Mouse (Mus musculus) macrophage (primary cell): ENCODE measurements at regions not wholly inside any gene's neighbourhood (a gene's known extent, or its start where the extent isn't known, plus 50 kb on each side); places are given as distances from the start of the nearest gene placed in this dataset.

ENCODE experiments used
- H3K27ac ChIP-seq: fragments of 350-480 bp; formaldehyde crosslinking; 2 replicates; pipeline ENCODE4 v1.9.0; 2021
- H3K36me3 ChIP-seq: fragments of 350-480 bp; formaldehyde crosslinking; 2 replicates; pipeline ENCODE4 v1.9.0; 2021; ENCODE audit errors: inconsistent target
- H3K4me3 ChIP-seq: fragments of 350-480 bp; formaldehyde crosslinking; 2 replicates; pipeline ENCODE4 v1.9.0; 2021; ENCODE audit errors: inconsistent target
- H3K79me2 ChIP-seq: fragments of 350-480 bp; formaldehyde crosslinking; 2 replicates; pipeline ENCODE4 v1.9.0; 2021; ENCODE audit errors: inconsistent target
- WGBS: methylation state at CpG from one replicate; pipeline ENCODE4 v1.1.7; 2026; ENCODE audit warnings: inconsistent platforms; ENCODE audit not compliant: missing documents; 5-methylcytosine and 5-hydroxymethylcytosine counted together

DNA sequence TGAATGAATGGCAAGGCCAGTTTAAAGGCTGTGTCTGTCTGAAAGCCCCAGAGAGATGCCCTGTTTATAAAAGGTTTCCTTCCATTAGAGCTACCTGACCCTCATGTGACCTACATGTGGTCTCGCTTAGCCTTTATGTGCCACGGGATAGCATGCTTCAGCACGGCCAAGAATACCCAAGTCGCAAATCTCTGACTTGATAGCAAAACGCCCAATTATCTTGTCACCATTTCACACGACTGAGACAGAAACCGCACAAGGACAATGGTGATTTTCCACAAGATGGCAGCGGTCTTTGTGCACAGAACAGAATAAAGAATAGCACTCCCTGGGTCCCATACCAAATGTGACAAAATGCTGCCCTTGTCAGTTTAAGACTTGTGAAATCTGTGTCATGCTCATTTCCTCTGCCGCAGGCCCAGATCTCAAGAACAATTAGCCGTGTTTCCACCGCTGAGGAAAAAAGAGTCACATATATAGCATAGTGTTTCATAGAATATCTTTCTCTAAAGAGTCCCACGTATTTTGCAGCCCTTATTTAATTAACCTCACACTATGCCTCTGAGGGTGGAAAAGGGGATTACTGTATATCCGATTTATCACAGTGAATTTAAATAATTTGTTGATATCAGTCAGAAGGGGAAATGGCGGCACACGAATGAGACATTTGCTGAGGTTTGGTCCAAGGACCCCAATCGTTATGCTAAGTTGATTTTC, 118.3 kb upstream of the Cwc22 start:
- no peak overlapping the region for H3K4me3 ChIP-seq
- H3K27ac ChIP-seq: no peak overlapping the region
- H3K36me3 ChIP-seq: no peaks in the 10 kb centered on the region
- WGBS: 96% methylated on average over 16 of the region's 16 CpGs
- H3K79me2 ChIP-seq: no peaks in the 10 kb centered on the region

DNA sequence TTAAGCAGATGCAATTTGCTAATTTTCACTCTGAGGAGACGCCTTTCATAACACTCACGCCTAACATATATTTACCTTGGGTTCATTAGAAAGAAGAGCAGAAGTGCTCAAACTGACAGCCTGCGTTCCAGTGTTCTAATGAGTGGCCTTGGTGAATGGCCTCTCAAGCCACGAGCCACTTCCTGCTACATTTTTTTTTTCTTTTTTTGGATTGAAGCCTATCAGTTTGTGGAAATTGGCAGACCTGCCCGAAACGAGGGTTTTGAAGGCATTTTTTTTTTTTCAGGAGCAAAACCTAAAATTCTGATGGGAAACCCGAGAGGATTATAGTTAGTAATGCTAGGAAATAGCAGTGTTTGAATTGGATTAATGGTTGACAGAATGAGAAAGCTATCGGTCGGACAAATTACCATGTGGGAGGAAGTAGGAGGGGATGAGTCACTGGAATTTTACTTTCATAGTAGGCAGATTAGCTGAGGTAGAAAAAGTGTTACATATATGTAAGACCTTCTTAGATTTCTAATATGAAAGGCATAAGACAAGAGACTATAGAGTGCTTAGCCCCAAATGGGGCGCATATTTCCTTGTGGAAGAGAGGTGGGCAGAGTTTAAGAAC, 113.7 kb upstream of the Cwc22 start:
- peak overlapping the region; percentile 1; the same call in 1 of the 2 replicates for H3K4me3 ChIP-seq
- 0 out of 2 replicates have a peak overlapping the region, but pooled peaks have one; percentile 25 for H3K27ac ChIP-seq
- 12% methylated on average over 9 of the region's 10 CpGs for WGBS
- H3K79me2 ChIP-seq: no peaks in the 10 kb centered on the region
- H3K36me3 ChIP-seq: no peaks in the 10 kb centered on the region

DNA sequence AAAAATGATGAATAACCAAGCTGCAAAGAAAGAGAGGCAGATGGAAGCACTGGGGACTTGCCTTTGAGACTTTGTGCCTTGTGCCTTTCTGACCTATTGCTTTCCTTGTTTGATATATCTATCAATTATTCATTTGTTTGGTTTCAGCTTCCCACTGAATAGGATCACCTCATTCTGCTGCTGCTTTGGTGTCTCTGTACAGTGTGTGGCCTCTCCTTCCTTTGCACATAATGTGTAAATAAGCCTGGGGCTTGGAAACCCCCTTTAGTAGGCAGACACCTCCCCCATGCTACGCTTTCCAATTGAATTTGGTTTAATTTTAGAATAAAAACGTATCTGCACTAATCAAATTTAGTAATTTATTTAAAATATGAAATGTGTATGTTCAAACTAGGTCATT, 112.8 kb upstream of the Cwc22 start:
- no peak overlapping the region for H3K4me3 ChIP-seq
- no peak overlapping the region for H3K27ac ChIP-seq
- no peaks in the 10 kb centered on the region for H3K79me2 ChIP-seq
- no peaks in the 10 kb centered on the region for H3K36me3 ChIP-seq
- WGBS: 94% methylated on average over 2 of the region's 2 CpGs

DNA sequence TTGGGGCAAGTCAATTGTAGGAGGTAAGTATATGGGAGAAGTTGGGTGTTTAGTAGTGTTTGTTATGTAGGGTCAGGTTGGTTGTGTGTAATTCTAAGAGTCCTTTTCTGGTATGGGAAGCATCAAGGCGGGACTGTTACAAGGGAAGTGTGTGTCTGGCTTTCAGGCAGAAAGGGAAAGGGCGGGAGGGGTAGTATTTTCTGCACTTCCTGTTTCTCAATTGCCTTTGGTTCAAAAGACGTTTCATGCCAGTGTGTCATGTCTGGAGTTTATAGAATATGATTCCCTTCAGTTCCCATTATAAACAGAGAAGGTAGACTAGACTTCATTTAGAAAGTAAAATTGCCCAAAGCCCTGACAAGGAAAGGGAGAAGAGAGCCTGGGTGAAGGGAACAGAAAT, 107.7 kb upstream of the Cwc22 start:
- WGBS: 6% methylated on average over 3 of the region's 3 CpGs
- Histone ChIP-seq H3K4me3 (no peak overlapping the region), H3K79me2 (no peaks in the 10 kb centered on the region), H3K27ac (peak overlapping the region; percentile 17; the same call in 1 of the 2 replicates), H3K36me3 (no peaks in the 10 kb centered on the region)

DNA sequence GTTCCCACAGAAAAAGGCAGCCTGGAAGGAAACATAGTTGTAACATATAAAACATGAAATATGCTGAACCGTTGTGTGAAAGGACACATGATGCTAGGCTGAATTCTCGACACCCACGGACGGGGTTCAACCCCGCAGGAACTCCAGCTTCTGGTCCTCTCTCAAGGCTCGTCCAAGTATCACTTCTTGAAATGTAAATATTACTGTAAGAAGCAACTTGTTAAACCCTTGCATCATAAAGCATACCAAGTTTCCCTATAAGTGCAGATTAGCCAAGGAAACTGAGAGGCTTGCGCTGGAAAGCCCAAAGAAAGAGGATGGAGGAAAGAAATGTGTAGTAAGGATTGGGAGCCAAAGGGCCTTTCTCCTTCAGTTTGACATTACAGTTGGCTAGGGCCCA, 104.4 kb upstream of the Cwc22 start:
- 57% methylated on average over 7 of the region's 7 CpGs for WGBS
- Histone ChIP-seq H3K36me3 (no peaks in the 10 kb centered on the region), H3K79me2 (no peaks in the 10 kb centered on the region), H3K4me3 (no peak overlapping the region), H3K27ac (peak overlapping the region; percentile 49; the same call in 1 of the 2 replicates)

DNA sequence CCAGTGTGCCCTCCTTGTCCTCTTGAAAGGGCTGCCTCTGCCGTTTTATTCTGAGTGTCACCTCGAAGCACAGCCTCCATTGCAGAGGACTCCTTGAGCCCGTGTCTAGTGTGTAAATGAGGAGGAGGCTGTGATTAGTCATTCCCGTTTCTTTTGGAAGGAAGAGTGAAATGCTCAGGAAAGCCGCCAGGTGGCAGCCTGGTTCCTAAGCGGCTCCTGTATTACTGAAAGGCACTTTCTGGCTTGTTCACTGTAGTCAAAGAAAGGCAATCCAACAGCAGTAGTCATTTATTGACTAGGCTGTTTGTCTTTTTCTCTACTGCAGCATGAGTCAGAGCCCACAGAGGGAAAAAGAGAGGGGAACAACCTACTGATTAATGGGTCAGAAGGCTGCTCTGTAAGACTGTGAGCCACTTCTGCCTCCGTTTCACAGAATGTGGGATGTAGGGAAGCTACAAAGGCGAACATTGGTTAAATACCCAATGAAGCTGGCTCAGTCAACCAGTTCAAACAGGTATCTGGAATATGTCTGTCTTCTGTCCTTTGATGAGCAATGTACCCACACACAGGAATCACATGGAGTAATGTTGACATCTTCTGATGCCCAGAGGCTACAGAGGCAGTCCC, 103.2 kb upstream of the Cwc22 start:
- no peaks in the 10 kb centered on the region for H3K79me2 ChIP-seq
- H3K36me3 ChIP-seq: no peaks in the 10 kb centered on the region
- no peak overlapping the region for H3K4me3 ChIP-seq
- WGBS: 18% methylated on average over 8 of the region's 8 CpGs
- peak overlapping the region; percentile 49 for H3K27ac ChIP-seq

DNA sequence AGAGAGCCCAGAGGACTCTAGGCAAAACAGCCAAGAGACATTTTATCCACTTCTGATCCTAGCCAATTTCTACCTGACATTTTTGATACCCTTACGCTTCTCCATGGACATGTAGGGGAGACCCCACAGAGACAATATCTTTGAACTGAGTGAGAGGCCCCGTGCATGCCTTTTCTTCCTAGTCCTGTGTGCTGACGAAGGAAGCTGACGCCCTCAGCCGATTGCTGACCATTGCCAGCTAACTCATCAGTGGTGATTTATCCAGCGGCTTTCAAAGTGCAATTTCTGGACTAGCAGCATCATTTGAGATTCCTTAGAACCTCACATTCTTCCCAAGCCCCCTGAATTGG, 102.5 kb upstream of the Cwc22 start:
- Histone ChIP-seq H3K36me3 (no peaks in the 10 kb centered on the region), H3K27ac (no peak overlapping the region), H3K4me3 (no peak overlapping the region), H3K79me2 (no peaks in the 10 kb centered on the region)
- WGBS: 71% methylated on average over 6 of the region's 6 CpGs

DNA sequence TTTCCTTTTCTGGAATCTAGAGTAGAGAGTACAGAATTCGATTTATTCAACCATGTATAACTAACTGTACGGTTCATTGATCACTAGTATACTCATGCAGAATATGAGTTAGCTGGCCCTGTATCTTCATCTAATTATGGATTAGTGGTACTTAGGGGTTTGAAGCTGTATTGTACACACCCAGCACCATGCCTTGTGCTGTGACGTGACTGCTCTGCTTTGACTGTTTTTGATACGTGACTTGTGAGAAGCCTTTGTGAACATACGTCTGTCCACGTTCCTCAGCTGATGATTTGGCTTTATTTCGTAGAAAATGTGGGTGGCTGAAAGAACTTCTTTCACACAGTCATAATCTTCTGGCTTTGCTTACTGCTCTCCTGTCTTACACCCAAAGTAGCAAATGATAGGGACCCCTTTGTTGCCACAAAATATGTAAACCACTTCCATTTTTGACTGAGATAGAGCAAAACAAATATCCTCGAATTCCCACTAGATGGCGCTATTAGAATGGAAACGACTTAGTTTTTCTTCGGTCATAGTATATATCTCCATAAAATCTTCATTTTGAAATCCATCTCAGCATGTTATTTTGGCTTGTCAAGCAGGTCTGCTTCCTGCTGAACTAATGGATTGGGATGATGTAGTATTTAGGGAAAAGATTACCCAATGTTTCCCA, 102.0 kb upstream of the Cwc22 start:
- 53% methylated on average over 11 of the region's 11 CpGs for WGBS
- Histone ChIP-seq H3K4me3 (no peak overlapping the region), H3K36me3 (no peaks in the 10 kb centered on the region), H3K27ac (no peak overlapping the region), H3K79me2 (no peaks in the 10 kb centered on the region)

DNA sequence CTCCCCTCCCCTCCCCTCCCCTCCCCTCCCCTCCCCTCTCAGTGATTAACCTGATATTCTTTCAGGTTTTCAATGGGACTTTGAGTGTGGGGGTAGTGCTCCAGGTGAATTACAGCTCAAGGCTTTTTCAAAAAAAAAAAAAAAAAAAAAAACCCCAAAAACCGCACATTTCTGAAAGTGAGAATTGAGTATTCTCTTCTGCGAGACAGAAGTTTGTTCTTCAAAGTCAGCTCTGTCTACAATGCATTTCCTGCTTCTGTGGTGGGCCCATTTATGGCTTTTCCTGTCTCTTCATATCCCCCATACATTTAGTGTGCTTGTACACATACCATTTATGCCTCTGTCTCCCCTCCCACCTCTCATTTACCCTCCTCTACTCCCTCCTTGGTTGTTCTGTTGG, 81.1 kb upstream of the Cwc22 start:
- 52% methylated on average over 2 of the region's 2 CpGs for WGBS
- H3K36me3 ChIP-seq: no peaks in the 10 kb centered on the region
- no peaks in the 10 kb centered on the region for H3K79me2 ChIP-seq
- H3K27ac ChIP-seq: no peak overlapping the region
- H3K4me3 ChIP-seq: no peak overlapping the region

DNA sequence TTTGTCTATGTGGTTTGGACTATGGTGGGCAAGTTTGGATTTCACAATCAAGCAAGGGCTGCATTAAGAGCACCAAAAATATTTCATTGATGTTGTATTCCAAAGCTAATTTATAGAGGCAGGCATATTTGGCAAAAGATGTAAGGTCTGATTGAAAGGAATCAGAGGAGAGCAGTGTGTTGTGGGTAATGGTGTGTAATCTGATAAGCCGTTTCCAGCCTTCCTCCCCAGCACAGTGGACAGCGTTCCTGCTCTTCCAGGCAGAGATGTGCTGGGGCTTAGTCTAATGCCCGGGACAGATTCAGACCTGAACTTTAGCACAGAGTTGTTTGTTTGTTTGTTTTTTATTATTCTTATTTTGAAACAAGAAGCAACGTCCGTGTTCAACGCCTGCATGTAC, 80.6 kb upstream of the Cwc22 start:
- Histone ChIP-seq H3K27ac (no peak overlapping the region), H3K36me3 (no peaks in the 10 kb centered on the region), H3K4me3 (no peak overlapping the region), H3K79me2 (no peaks in the 10 kb centered on the region)
- 62% methylated on average over 6 of the region's 6 CpGs for WGBS

DNA sequence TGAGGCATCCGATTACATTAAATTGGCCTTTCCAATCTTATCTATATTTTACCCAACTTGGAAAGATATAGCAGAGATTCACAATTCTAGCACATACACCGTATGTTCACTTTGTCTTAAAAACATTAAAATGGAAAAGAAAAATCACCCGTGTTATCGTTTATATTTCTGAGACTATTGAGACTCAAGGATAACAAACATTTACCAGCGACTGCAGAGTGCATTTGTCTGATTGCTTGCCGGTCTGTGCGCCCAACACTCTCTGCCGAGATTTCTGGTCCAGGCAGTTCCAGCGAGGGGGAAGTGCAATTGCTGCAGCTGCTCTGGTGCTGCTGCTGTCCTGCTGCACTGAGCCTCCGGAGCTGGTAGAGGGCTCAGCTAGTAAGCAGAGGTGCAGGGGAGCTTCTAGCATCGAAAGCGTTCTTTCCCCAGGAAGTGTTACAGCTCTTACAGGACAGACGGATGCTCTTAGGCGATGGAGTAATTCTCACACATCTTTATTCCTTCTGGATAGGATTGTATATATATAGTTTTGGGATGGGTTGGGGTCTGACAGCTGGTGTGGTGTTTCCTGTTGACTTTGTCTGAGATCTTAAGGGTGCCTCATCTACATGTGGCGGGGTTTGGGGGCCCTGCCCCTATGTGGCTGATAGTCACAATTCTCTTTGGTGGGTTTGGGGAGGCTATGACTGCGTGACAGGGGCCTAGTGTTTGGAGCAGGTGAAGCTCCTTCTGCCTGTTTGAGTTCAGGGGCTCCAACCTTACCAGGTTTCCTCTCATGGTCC, 79.7 kb upstream of the Cwc22 start:
- H3K27ac ChIP-seq: no peak overlapping the region
- 70% methylated on average over 16 of the region's 16 CpGs for WGBS
- H3K79me2 ChIP-seq: no peaks in the 10 kb centered on the region
- no peak overlapping the region for H3K4me3 ChIP-seq
- no peaks in the 10 kb centered on the region for H3K36me3 ChIP-seq

DNA sequence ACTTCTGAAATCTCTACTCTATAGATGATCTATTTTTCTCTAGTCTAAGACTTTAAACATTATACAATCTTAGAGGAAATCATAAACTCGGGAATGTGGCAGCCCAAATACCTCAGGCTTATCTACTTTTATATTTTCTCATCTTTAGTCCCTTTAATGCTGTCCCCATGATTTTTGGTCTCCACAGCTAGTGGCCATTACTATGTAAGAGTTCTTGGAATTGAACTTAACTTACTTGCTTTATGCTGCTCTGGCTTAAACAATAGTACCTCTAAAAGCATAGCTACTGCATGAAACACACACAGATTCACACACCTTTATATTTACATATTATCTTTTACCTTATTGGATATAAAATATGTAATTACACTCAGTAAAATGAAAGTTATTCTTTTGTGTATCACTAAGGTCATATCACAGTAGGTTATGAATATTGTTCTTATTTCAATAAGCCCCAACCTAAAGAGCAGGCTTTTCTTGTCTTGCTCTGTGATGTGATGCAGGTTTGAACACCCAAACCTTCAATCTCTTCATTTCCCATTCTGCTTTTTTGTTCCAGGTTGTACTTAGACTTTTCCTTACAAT, 78.9 kb upstream of the Cwc22 start:
- Histone ChIP-seq H3K79me2 (no peaks in the 10 kb centered on the region), H3K36me3 (no peaks in the 10 kb centered on the region), H3K4me3 (no peak overlapping the region), H3K27ac (no peak overlapping the region)
- 100% methylated on average over 1 of the region's 1 CpGs for WGBS

DNA sequence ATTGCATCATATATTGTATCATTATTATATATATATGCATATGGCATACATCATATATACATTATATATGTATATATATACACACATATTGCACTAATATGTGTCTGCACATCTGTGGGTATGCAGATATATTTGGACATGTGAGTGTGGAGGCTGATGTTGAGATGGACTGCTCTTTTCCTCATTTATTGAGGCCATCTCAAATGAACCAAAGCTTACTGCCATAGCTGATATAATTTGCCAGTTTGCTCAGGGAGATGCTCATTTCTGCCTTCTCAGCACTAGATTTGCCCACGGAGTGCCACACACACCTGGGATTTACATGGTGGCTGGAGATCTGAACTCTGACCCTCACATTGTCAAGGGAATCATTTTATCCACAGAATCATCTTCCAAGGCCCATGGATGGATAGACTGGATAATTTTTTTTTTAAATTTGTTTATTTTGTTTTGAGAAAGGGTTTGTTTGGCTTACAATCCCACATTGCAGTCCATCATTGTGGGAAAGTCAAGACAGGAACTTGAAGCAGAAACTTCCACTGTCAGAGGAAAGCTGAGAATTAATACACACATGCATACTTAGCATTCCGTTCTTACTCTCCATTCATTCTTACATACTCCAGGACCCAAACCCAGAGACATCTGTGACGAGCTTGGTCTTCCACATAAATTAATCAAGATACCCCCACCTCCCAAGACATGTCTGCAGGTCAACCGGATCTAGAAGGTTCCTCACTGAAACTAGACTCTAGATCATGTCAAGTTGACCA, 77.9 kb upstream of the Cwc22 start:
- Histone ChIP-seq H3K79me2 (no peaks in the 10 kb centered on the region), H3K36me3 (no peaks in the 10 kb centered on the region), H3K27ac (no peak overlapping the region), H3K4me3 (no peak overlapping the region)
- WGBS: 78% methylated on average over 4 of the region's 4 CpGs
